Comparison of ENCODE assay signal across 21 mouse cellular contexts in the genomic region with DNA sequence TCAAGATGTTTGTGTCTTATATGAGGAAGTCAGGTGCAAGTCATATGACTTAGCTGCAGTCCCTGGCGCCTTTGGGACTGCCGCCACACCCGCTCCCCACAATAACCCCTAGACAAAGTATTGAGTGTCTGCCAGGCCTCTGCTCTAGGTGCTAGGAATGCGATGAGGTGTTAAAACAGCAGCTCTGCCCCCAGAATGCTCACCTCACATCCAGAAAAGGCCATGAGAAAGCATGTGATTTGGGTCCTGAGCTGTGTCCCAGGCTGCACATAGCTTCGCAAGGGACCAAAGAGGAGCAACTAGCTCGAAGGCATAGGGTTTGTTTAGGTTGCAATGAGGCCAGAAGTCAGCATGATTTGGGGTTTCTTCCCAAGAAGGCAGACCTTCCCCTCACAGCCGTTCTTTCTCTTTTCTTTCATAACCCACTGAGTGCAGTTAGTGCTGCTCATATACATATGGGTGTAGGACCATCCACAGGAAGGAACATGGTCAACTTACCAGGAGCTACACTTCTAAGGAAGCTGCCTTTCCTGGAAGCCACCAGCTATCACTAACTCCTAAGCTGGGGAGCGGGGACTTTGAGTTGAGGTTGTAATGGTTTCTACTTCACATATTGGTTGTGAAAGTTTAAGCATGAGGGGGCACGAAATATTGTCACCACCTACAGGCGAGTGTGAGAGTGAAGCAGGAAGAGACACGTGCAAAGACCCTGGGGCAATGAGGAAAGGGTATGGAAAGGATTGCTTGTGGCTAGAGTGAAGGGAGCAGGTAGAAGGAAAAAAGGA.
A peak's percentile ranks its signal among the peaks of the same experiment; 100 is the strongest.
DNase-seq lines count a peak whose midpoint lies in the region; ATAC-seq and TF ChIP-seq lines count a peak whose summit lies in the region.
"Had no signal": no experiment of that assay in that cellular context is flagged by ENCODE, and none has a peak within 500 bp of the region (broad histone marks: within the 10 kb centered on the region; RNA-seq: fewer than 3 reads in every experiment).

No protein-coding gene starts in this region.

- DNase-seq in heart, adult 11 months: peak; percentile 28
- peak; percentile 6 for DNase-seq in liver, postnatal 0 days
- no peak for DNase-seq in liver
- no peak for DNase-seq in lung, postnatal 0 days (ENCODE audit: low spot score)
- DNase-seq in lung, postnatal 4 days: no peak
- DNase-seq: adrenal gland, postnatal 10 days; adrenal gland, postnatal 36 days; cerebellum, adult 18-20 months; cerebellum, adult 9-10 months; cerebellum, postnatal 14 days; gastrocnemius, postnatal 10 days; gastrocnemius, postnatal 36 days; heart, postnatal 14 days had no signal

- no peaks in the 10 kb centered on the region for H3K27me3 ChIP-seq in heart, embryonic 12.5 days (replicated peaks)
- H3K27me3 ChIP-seq in liver, postnatal 0 days (ENCODE audit: insufficient read depth, low read length): no peaks in the 10 kb centered on the region
- no peaks in the 10 kb centered on the region for H3K27me3 ChIP-seq in lung, postnatal 0 days (replicated peaks; ENCODE audit: insufficient read depth, low read length)
- H3K27me3 ChIP-seq in intestine, embryonic 15.5 days (replicated peaks): no peaks in the 10 kb centered on the region
- H3K27me3 ChIP-seq: forebrain, embryonic 13.5 days; heart, embryonic 13.5 days; hindbrain, embryonic 12.5 days; hindbrain, embryonic 15.5 days had no signal

- no peak for ATAC-seq in heart, embryonic 12.5 days (ENCODE audit: insufficient number of reproducible peaks, low FRiP score)
- ATAC-seq in liver, postnatal 0 days: no peak
- ATAC-seq in lung, postnatal 0 days: no peak
- ATAC-seq in intestine, embryonic 15.5 days: no peak
- ATAC-seq: forebrain, embryonic 13.5 days; forebrain, embryonic 16.5 days had no signal

- H3K4me1 ChIP-seq in heart, embryonic 12.5 days (replicated peaks): no peaks in the 10 kb centered on the region; the same call in 1 of the 2 replicates
- no peaks in the 10 kb centered on the region for H3K4me1 ChIP-seq in liver, postnatal 0 days (ENCODE audit: insufficient read depth)
- H3K4me1 ChIP-seq in lung, postnatal 0 days (ENCODE audit: insufficient read depth, low read depth, low read length): no peaks in the 10 kb centered on the region
- no peaks in the 10 kb centered on the region for H3K4me1 ChIP-seq in intestine, embryonic 15.5 days (replicated peaks)
- H3K4me1 ChIP-seq: forebrain, embryonic 10.5 days; forebrain, embryonic 13.5 days; hindbrain, embryonic 12.5 days; hindbrain, embryonic 15.5 days had no signal

- H3K9me3 ChIP-seq in heart, embryonic 12.5 days (replicated peaks): no peaks in the 10 kb centered on the region
- H3K9me3 ChIP-seq in liver, postnatal 0 days (ENCODE audit: low read length): no peaks in the 10 kb centered on the region
- no peaks in the 10 kb centered on the region for H3K9me3 ChIP-seq in lung, postnatal 0 days (ENCODE audit: low read length)
- no peaks in the 10 kb centered on the region for H3K9me3 ChIP-seq in intestine, embryonic 15.5 days
- H3K9me3 ChIP-seq: forebrain, embryonic 10.5 days; forebrain, embryonic 13.5 days; heart, embryonic 13.5 days; hindbrain, embryonic 12.5 days; hindbrain, embryonic 15.5 days had no signal

- WGBS in heart, embryonic 12.5 days: 85% methylated on average over 11 of the region's 11 CpGs
- 86% methylated on average over 11 of the region's 11 CpGs for WGBS in liver, postnatal 0 days (ENCODE audit: insufficient replicate concordance)
- 92% methylated on average over 11 of the region's 11 CpGs for WGBS in lung, postnatal 0 days
- 94% methylated on average over 11 of the region's 11 CpGs for WGBS in intestine, embryonic 15.5 days

- no peak for TF ChIP-seq CTCF in liver, postnatal 0 days (IDR thresholded peaks at IDR 0.05; ENCODE audit: low read depth)
- no peak for TF ChIP-seq CTCF in lung, postnatal 0 days (IDR thresholded peaks at IDR 0.05)

- H3K9ac ChIP-seq in heart, embryonic 12.5 days: no peak overlapping the region
- no peak overlapping the region for H3K9ac ChIP-seq in liver, postnatal 0 days (replicated peaks)
- no peak overlapping the region for H3K9ac ChIP-seq in lung, postnatal 0 days (replicated peaks; ENCODE audit: low read depth)
- H3K9ac ChIP-seq in intestine, embryonic 15.5 days: no peak overlapping the region
- H3K9ac ChIP-seq: forebrain, embryonic 13.5 days; heart, embryonic 13.5 days; hindbrain, embryonic 12.5 days; hindbrain, embryonic 15.5 days had no signal

- no peak for TF ChIP-seq EP300 in liver, postnatal 0 days (IDR thresholded peaks at IDR 0.05; ENCODE audit: low read depth)
- TF ChIP-seq EP300 in lung, postnatal 0 days (IDR thresholded peaks at IDR 0.05): no peak

- peaks cover 9% of the 10 kb centered on the region; the same call in 1 of the 2 replicates for H3K36me3 ChIP-seq in heart, embryonic 12.5 days
- no peaks in the 10 kb centered on the region for H3K36me3 ChIP-seq in liver, postnatal 0 days (replicated peaks; ENCODE audit: insufficient read depth, low read length)
- H3K36me3 ChIP-seq in lung, postnatal 0 days (ENCODE audit: insufficient read depth, low read length): no peaks in the 10 kb centered on the region
- H3K36me3 ChIP-seq in intestine, embryonic 15.5 days: no peaks in the 10 kb centered on the region
- H3K36me3 ChIP-seq: forebrain, embryonic 10.5 days; hindbrain, embryonic 12.5 days; hindbrain, embryonic 15.5 days had no signal

- H3K4me3 ChIP-seq in heart, embryonic 12.5 days: no peak overlapping the region
- H3K4me3 ChIP-seq in liver, postnatal 0 days (ENCODE audit: low read depth, low read length): no peak overlapping the region
- H3K4me3 ChIP-seq in lung, postnatal 0 days (ENCODE audit: low read depth, low read length): no peak overlapping the region
- no peak overlapping the region for H3K4me3 ChIP-seq in intestine, embryonic 15.5 days (replicated peaks)
- H3K4me3 ChIP-seq: forebrain, embryonic 10.5 days; forebrain, embryonic 13.5 days; heart, embryonic 13.5 days; hindbrain, embryonic 12.5 days; hindbrain, embryonic 15.5 days had no signal

- no peak overlapping the region for H3K4me2 ChIP-seq in heart, embryonic 12.5 days
- no peak overlapping the region for H3K4me2 ChIP-seq in liver, postnatal 0 days (ENCODE audit: low read depth, low read length)
- no peak overlapping the region for H3K4me2 ChIP-seq in lung, postnatal 0 days (replicated peaks; ENCODE audit: low read depth, low read length)
- no peak overlapping the region for H3K4me2 ChIP-seq in intestine, embryonic 15.5 days (replicated peaks)
- H3K4me2 ChIP-seq: forebrain, embryonic 13.5 days; heart, embryonic 13.5 days; hindbrain, embryonic 12.5 days; hindbrain, embryonic 15.5 days had no signal

- no peak overlapping the region for H3K27ac ChIP-seq in heart, embryonic 12.5 days (ENCODE audit: poor library complexity, severe bottlenecking)
- H3K27ac ChIP-seq in liver, postnatal 0 days (ENCODE audit: low read depth): no peak overlapping the region
- H3K27ac ChIP-seq in lung, postnatal 0 days (ENCODE audit: low read length): peak overlapping the region; percentile 65
- no peak overlapping the region for H3K27ac ChIP-seq in intestine, embryonic 15.5 days
- H3K27ac ChIP-seq: forebrain, embryonic 10.5 days; forebrain, embryonic 13.5 days; heart, embryonic 13.5 days; hindbrain, embryonic 12.5 days; hindbrain, embryonic 15.5 days had no signal

Comparison
In these comparisons a context has a peak if more than half of its experiments do, and no peak if none do; other contexts are left out.
1. DNase-seq: peak in heart, adult 11 months (single experiment) and liver, postnatal 0 days (single experiment); none in liver (single experiment), lung, postnatal 0 days (single experiment) and lung, postnatal 4 days (0 of 2).